Mouse (Mus musculus) liver, adult (tissue): ENCODE data around the gene Rpl23.

Experiments used
- GATA4 ChIP-seq: IDR thresholded peaks from 2 replicates; pipeline ENCODE4 v1.6.1; 2014; ENCODE audit warnings: mild to moderate bottlenecking, low read length; ENCODE audit not compliant: insufficient replicate concordance

The Rpl23 gene

DNA sequence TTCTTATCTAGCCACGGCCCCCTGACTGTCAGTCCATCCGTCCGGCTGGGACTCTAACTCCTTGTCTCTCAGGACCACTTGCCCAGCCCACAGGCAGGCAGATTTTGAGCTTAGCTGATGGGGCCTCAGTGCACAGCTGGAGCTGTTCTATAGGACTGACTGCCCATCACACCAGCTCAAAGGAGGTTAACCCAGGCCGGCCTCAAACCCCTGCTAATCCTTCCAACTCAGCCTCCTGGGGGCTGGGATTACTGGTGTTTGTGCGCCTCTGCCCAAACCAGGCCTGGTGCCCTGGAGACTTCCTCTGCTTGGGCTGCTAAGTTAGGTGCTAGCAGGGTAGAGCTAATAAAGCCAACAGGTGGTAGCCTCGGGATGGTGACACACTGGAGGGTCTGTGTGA is 35.8 kb upstream of the Rpl23 start:
- no peak for TF ChIP-seq GATA4

DNA sequence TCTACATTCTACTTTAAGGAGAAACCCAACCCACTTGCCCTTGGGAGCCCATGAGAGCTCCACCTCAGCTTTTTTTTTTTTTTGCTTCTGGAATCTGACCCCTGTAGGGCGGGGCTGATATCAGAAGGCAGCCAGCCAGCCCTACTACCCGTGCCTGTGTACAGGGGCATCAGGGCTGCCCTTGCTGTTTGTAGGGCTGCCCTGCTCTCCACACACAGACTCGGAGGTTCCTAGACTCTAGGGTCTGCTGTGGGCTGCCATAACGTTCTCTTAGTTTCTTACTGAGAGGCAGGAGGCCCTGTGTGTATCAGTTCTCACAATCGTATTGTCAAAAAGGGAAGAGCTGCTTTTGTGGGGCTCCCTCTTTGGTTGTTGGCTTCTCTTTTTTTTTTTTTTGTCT is 35.1 kb upstream of the Rpl23 start:
- no peak for TF ChIP-seq GATA4

DNA sequence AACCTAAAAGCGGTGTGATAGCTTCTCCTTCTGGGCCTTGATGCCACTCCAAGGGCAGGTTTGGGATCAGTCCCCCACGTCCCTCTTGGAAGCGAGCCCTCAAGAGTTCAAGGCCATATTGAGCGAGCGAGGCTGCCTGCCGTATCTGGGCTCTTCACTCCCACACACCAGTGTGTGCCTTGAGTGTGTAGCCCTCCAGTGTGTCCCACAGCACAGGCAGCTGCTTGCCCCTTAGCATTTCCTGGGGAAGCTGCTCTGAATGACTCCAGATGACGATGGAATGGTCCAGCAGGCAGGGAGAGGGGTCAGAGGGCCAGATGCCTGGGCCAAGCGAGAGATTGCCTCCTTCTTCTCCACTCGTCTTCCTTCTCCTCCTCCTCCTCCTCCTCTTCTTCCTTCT is 34.7 kb upstream of the Rpl23 start:
- no peak for TF ChIP-seq GATA4

DNA sequence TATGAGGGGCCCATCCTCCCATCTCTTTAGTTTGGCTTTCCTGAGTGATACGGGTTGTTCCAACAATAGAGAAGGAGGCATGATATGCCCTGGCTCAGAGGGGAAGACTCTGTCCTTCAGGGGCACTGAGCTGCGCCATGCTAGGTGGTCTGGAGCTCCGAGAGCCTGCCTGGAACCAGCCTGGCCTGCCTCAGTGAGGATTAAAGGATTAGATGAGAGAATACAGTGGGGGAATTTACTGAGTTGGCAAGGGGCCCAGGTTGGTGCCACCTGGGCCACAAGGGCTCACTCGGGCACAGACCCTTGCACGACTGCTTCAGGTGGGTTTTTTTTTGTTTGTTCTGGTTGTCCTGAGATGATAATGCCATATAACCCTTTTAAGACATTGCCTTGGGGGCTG is 33.9 kb upstream of the Rpl23 start:
- TF ChIP-seq GATA4 = no peak

DNA sequence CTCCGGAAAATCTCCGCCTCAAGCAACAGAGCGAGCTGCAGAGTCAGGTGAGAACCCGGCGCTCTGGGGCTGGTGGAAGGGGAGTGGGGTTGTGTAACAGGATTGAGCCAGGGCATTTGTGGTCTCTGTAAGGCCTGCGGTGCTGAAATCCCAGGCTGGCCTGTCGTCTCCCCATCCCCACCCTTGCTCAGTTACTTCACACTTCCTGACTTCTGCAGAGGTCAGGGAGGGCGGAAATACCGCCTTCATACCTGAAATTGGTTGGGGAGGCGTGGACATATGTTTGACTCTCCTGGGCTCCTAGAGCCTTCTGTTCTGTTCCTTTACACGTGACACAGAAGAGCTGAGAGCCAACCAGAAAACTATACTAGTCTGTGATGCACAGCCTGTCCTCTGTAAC is 33.5 kb upstream of the Rpl23 start:
- no peak for TF ChIP-seq GATA4

DNA sequence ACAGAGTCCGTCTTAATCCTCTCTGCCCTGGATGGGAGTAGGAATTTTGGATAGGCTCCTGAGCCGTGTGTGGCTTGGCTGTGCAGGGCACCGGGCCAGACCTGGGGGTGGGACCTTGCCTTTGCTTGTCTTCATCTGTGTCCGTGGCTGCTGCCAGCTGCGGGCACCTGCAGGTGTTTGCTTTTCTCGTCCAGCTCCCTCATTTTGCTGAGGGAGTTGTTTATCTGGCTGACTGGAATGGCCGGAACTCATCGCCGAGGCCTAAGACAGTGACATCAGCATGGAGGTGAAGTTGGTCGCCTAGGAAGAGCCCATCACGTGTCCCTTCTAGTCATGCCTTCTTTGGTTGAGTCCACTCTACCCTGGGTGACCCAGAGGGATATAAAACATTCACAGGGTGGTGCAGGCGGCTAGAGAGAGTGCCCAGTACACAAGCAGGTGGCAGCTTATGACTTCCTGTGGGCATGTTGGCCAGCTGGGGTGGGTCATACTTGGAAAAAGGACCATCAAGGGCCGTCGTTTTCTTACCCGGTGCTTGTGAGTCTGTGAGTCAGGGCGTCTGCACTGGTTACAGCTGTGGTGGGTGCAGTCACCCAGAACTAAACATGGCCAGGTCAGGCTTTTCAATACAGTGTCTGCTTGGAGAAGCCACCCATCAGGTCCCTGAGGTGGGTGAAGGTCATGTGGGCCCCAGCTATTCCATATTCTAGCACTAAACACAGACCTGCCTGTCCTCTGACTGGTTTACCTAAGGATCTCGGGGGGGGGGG is 31.7 kb upstream of the Rpl23 start:
- no peak for TF ChIP-seq GATA4

DNA sequence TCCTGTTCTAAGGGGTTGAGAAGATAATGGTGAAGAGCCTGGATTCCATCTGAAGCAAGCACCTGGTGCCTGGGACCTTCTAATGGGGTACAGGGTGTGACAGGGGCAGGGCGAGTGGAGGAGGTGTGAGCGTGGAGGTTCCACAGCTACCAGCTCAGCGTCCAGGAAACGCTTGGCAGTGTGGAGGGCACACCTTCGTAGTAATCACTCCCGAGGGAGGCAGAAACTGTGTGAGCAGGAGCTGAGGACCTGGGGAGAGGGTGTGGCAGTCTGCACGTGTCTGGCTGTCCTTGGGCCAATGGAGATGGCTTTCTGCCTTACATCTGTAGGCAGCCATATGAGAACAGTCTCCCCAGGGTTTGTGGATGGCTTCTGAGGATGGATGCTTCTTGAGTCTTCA is 30.8 kb upstream of the Rpl23 start:
- no peak for TF ChIP-seq GATA4

DNA sequence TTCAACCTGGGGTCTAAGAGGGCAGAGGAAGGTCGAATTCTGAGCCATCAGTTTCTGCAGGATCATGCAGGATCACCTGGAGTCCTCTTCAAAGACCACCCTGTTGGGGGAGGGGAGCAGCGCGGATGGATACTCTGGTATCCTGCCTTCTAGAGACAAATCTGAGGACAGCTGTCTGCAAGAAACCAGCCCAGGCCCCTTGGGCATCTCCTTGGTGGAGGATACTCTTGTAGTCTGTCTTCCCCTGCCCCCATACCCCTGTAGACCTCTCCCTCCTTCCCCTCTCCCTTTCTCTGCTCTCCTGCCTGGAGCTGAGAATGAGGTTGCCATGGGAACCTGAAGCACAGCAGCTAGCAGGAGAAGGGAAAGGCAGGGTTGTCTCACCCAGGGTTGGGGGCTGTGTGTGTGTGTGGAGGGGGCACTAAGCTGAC is 30.3 kb upstream of the Rpl23 start:
- no peak for TF ChIP-seq GATA4

DNA sequence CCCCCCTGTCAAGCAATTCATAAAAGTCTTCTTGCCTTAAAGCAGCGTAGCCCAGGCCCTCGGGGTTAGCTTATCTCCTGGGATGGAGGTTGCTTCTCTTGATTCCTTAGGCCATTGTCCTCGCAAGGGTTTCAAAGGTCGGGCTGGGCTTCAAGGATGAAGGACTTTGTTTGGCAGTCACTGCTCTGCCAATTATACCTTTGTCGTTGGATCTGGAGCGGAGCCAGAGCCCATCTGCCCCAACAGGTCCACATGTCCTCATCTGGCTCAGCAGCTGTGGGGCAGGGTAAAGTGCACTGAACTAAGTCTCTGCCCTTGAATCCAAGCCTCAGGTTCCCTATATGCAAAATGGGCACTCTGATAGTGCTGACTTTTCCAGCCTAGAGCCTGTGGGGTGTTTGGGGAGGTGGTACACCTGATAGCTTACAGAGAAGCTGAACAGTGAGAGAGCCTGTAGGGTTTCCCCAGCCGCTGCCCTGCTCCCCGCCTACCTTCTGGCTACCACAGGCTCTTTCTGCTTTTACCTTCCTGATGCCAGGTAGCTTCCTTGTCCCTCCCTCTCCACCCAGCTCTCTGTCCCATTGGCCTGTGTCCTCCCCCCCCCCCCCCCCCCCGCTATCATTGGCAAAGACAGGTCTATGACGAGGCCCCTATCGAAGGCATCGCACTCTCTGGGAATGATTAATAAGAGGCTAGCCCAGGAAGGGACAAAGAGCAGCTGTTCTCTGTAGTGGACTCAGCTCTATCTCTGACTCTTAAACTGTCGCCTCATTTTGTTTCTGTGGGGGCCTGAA is 29.5 kb upstream of the Rpl23 start:
- no peak; the same call in 1 of the 2 replicates for TF ChIP-seq GATA4

DNA sequence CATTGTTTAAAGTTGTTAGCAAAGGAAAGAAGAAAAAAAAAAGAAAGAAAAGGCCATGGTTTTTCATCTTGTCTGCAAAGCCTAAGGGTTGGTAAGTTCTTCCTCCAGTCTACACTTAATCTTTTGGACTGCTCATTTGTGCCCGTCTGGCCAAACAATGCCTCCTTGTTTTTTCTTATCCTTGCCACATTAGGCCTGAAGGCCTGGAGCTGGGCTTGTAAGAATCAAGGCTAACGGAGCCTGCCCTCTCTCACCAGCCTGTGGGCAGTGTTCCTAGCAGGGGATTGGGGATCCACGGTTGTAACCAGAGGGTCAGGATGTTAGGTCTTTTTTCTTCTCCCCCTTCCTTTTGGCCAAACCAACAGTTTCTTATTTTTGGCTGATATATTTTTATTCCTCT is 28.7 kb upstream of the Rpl23 start:
- TF ChIP-seq GATA4 = no peak

DNA sequence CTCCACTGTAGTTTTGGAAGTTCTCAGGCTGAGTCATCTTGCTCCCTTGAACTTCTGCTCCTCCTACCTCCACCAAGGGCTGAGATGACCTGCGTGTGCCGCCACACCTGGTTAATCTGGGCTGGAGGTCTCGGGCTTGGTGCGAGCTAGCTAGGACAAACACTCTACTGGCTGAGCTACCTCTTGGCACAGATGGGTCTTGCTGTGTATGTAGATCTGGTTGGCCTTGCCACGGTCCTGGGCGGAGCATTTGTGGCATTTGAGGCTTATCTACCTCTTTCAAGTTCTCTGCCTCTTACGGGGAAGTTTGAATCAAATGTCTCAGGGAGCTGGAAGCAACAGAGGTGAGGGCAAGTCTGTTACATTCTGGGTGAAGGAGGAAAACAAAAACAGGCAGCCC is 28.1 kb upstream of the Rpl23 start:
- no peak for TF ChIP-seq GATA4

DNA sequence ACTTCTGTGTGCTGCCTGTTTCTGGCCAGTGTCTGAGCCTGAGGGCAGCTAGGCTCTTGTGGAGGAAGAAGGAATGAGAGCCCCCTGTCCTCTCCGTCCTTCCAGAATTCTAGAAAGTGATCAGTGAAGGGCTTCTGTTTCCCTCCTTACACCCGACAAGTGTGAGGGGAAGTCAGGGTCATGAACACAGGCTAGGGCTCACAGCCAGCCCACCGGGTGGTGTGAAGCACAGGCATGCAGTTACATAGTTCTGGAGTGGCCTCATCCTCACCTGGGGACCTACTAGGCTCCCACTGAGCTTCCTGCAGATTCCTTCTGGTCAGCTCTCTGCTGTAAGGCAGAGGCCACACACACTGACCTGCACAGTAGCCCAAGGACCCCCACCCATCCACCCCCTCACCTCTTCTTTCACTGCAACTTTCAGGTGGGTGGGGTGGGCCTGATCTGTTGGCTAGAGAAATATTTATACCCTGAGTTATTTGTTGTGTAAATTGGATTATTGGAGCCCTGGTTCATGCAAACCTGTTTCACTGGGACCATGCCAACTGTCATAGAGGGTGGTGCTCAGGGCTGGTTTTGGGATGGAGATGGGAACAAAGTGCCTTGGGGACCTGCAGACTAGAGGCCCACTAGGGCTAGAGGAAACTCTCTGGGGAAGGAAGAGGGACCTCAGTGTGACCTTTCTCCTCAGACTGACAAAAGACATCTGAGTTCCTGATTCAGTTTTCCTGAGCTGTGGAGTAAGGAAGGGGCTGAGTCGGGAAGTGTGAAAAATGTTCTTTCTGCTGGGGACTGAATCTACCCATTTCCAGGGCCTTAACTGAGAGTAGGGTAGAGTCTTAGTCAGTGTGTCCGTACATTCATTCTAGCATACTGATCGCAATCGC is 27.2 kb upstream of the Rpl23 start:
- TF ChIP-seq GATA4 = no peak

DNA sequence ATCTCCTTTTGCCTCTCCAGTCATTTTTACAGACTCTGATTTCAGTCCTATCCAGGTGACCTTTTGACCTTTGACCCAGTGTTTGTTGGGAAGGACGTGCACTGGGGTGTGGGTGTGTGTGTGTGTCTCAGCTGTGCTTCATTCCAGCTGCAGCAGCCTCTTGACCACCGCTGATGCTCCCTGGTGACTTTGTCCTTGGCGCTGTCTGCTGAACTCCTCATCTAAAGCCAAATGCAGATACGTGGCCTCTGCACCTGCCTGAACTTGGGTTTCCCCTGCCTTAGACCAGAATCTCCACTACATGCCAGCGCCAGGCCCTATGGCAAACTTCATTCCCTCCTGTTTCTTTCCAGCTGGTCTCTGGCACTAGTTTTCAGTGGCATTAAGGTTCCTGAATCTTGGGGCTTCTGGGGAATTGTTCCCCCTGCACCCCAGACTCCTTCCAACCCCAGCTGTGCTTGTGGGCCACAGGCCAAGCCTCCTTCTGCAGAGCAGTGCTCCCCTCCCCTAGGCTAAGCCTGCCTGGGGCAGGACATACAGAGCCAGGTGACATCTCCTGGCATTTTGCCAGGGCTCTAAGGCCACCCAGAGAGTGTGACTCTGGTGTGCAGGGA is 26.5 kb upstream of the Rpl23 start:
- TF ChIP-seq GATA4 = no peak

DNA sequence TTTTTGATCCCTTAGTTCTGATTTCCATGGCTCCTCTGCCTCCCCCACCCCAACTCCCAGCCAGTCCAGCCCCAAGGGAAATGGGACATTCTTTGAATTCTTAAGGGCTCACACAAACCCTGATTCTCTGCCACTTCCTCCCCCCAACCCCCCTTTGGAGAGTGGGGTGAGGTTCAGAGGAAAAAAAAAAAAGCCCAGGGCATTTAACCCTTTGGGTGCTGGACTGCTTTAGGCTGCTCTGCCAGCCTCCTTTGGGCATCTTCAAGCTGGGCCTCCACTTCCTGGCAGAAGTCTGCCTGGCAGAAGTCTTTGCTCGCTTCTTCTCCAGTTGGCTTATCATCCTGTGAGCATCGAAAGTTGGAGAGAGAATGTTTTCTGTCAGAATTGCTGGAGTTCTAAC is 25.9 kb upstream of the Rpl23 start:
- no peak for TF ChIP-seq GATA4

DNA sequence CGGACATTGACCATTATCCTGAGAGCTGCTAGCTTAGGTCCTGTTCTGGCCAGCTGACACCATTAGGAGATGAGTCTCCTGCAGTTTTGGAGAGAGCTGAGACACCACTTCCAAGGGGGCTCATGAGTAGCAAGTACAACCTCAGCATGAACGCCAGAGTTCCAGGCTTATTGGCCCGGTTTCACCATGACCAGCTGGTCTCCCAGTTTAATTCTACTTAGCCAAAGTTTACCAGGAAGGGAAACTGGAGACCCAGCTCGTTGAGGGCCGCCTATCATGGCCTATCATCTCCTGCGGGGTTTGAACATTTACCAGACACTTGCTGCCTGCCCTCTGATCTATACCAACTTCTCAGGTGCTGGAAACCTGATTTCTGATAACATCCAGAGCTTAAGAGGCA is 25.4 kb upstream of the Rpl23 start:
- TF ChIP-seq GATA4 = no peak
